12 mouse cellular contexts compared by ENCODE assay signal in the genomic region with DNA sequence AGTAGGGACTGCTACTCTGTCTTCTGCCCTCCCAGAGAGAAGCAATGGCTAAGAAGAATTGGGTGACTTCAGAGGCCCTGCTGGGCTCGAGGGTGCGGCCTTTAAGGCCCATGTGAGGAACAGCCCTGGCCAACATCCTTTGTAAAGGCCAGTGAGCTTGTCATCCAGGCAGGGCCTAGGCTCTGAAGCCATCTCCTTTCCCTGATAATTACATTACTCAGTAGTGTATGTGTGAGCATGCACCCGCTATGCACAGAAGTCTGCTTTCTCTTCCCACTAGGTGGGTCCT. TPM values are rescaled to one million over a fixed set of nuclear protein-coding genes. Genes with fewer than 3 reads are reported as not detected.
DNase-seq lines count a peak whose midpoint lies in the region; ATAC-seq and TF ChIP-seq lines count a peak whose summit lies in the region.
"Had no signal": no experiment of that assay in that cellular context is flagged by ENCODE, and none has a peak within 500 bp of the region (broad histone marks: within the 10 kb centered on the region; RNA-seq: fewer than 3 reads in every experiment).

No protein-coding gene starts in this region.

- TF ChIP-seq POLR2A in heart, adult 2 months (IDR thresholded peaks at IDR 0.05; ENCODE audit: insufficient read depth, low read depth, low read length), result no peak
- no peak for TF ChIP-seq POLR2A in testis, adult 2 months (IDR thresholded peaks at IDR 0.05; ENCODE audit: control insufficient read depth, low read depth, low read length)

- no peak overlapping the region for H3K4me3 ChIP-seq in heart, adult 2 months
- H3K4me3 ChIP-seq in testis, adult 2 months (ENCODE audit: control insufficient read depth, low read depth, low read length), result peak overlapping the region; percentile 68
- no peak overlapping the region for H3K4me3 ChIP-seq in midbrain, embryonic 13.5 days (replicated peaks)

- H3K9ac ChIP-seq in heart, adult 2 months (ENCODE audit: low read depth, low read length), result no peak overlapping the region
- H3K9ac ChIP-seq in midbrain, embryonic 13.5 days (replicated peaks), result no peak overlapping the region; the same call in 1 of the 2 replicates

- ATAC-seq in midbrain, embryonic 13.5 days, result peak; percentile 1; the same call in 1 of the 2 replicates
- ATAC-seq in megakaryocyte-erythroid progenitor cell, adult 5-6 weeks (replicated peaks; ENCODE audit: low FRiP score, low TSS enrichment, poor library complexity, severe bottlenecking), result no peak

- DNase-seq in heart, adult 2 months, result no peak
- DNase-seq in heart, adult 11 months, result no peak
- DNase-seq in testis, postnatal 10 days (ENCODE audit: low spot score), result no peak
- DNase-seq in thymus, postnatal 10 days (ENCODE audit: low spot score in 2 of 2), result no peak
- DNase-seq in left cerebral cortex, postnatal 25 days (ENCODE audit: low spot score in 2 of 2), result no peak

- TF ChIP-seq CTCF in heart, adult 2 months (IDR thresholded peaks at IDR 0.05), result no peak
- TF ChIP-seq CTCF in testis, adult 2 months (IDR thresholded peaks at IDR 0.05; ENCODE audit: control insufficient read depth, insufficient read depth, insufficient replicate concordance, low read depth, low read length), result no peak

- no peaks in the 10 kb centered on the region for H3K79me2 ChIP-seq in heart, adult 2 months (replicated peaks; ENCODE audit: control insufficient read depth, insufficient read depth, low read length)

- H3K27ac ChIP-seq in heart, adult 2 months, result peak overlapping the region; percentile 47
- peak overlapping the region; percentile 72; the same call in 1 of the 2 replicates for H3K27ac ChIP-seq in testis, adult 2 months (ENCODE audit: control insufficient read depth, insufficient read depth, low read depth, low read length)
- peak overlapping the region; percentile 92 for H3K27ac ChIP-seq in midbrain, embryonic 13.5 days

- no peaks in the 10 kb centered on the region for H3K27me3 ChIP-seq in heart, adult 2 months (ENCODE audit: control insufficient read depth, insufficient read depth, low read length)
- no peaks in the 10 kb centered on the region for H3K27me3 ChIP-seq in testis, adult 2 months (ENCODE audit: control insufficient read depth, insufficient read depth, low read length)
- H3K27me3 ChIP-seq in midbrain, embryonic 13.5 days, result peaks cover 51% of the 10 kb centered on the region

- H3K9me3 ChIP-seq in midbrain, embryonic 13.5 days, result no peaks in the 10 kb centered on the region

- TF ChIP-seq EP300 in heart, adult 2 months (IDR thresholded peaks at IDR 0.05; ENCODE audit: insufficient read depth, low read depth, low read length), result no peak

- intact Hi-C loops in heart, adult 2 months (cut with DNase I), result loop anchor here (2.0 kb wide), 1 partner anchor 16 kb away; the partner anchor contains the start of gene Rfx2
- intact Hi-C loops in left cerebral cortex, postnatal 25 days (cut with DNase I), result no loop called here

- H3K4me1 ChIP-seq in heart, adult 2 months (ENCODE audit: control insufficient read depth, insufficient read depth, low read length), result peaks cover 16% of the 10 kb centered on the region
- H3K4me1 ChIP-seq in testis, adult 2 months (ENCODE audit: control insufficient read depth, insufficient read depth, low read length), result peaks cover 32% of the 10 kb centered on the region
- H3K4me1 ChIP-seq in midbrain, embryonic 13.5 days (replicated peaks), result peaks cover 59% of the 10 kb centered on the region

- 57% methylated on average over 3 of the region's 3 CpGs for WGBS in heart, adult 2 months
- 37% methylated on average over 3 of the region's 3 CpGs for WGBS in midbrain, embryonic 13.5 days

- peak overlapping the region; percentile 36 for H3K4me2 ChIP-seq in midbrain, embryonic 13.5 days (replicated peaks)

- no peaks in the 10 kb centered on the region for H3K36me3 ChIP-seq in heart, adult 2 months (ENCODE audit: control insufficient read depth, insufficient read depth, low read length)
- peaks cover 1% of the 10 kb centered on the region; the same call in 1 of the 2 replicates for H3K36me3 ChIP-seq in testis, adult 2 months (ENCODE audit: control insufficient read depth, insufficient read depth, low read length)
- H3K36me3 ChIP-seq in midbrain, embryonic 13.5 days, result no peaks in the 10 kb centered on the region

RNA-seq across cellular contexts. Expression of gene Rfx2, which starts 15.8 kb away (rescaled TPM):
- total RNA-seq in heart, adult 2 months (2021), result 1 to 10 TPM; 2.8 to 3.0 TPM
- polyA plus RNA-seq in heart, adult 2 months (2012; rRNA removed), result 5.1 and 6.0 TPM in 2 replicates
- polyA plus RNA-seq in testis, adult 2 months (2012; rRNA removed), result 312 and 332 TPM in 2 replicates
- polyA plus RNA-seq in midbrain, embryonic 13.5 days (2015; fragmentation: Nextera tagmentation; extraction: Ambion mirVana), result 4.0 and 6.3 TPM in 2 replicates
- total RNA-seq in megakaryocyte-erythroid progenitor cell, adult 5-6 weeks (2014; fragmentation: Nextera tagmentation), result 23.0 and 29.3 TPM in 2 replicates
- total RNA-seq in megakaryocyte-erythroid progenitor cell, adult 5-6 weeks (2017), result 4.7 and 10.5 TPM in 2 replicates
- 1 to 10 TPM; 2.1 to 3.9 TPM for total RNA-seq in left cerebral cortex, postnatal 25 days (2021)

RNA-seq across cellular contexts. Expression of gene Prr22, which starts 45.0 kb away (rescaled TPM):
- under 1 TPM; 0.11 to 0.29 TPM for total RNA-seq in heart, adult 2 months (2021)
- polyA plus RNA-seq in heart, adult 2 months (2012; rRNA removed), result 1.2 and 2.0 TPM in 2 replicates
- 158 and 194 TPM in 2 replicates for polyA plus RNA-seq in testis, adult 2 months (2012; rRNA removed)
- 1.7 and 1.9 TPM in 2 replicates for polyA plus RNA-seq in midbrain, embryonic 13.5 days (2015; fragmentation: Nextera tagmentation; extraction: Ambion mirVana)
- total RNA-seq in megakaryocyte-erythroid progenitor cell, adult 5-6 weeks (2014; fragmentation: Nextera tagmentation), result 5.4 and 6.6 TPM in 2 replicates
- total RNA-seq in megakaryocyte-erythroid progenitor cell, adult 5-6 weeks (2017), result 1.3 and 2.3 TPM in 2 replicates
- total RNA-seq in left cerebral cortex, postnatal 25 days (2021), result 1 to 10 TPM; 1.1 to 1.2 TPM

RNA-seq across cellular contexts. Expression of gene Dus3l, which starts 50.4 kb away (rescaled TPM):
- 10 to 100 TPM; 17.7 to 19.4 TPM for total RNA-seq in heart, adult 2 months (2021)
- polyA plus RNA-seq in heart, adult 2 months (2012; rRNA removed), result 36.2 and 38.7 TPM in 2 replicates
- 29.7 and 31.3 TPM in 2 replicates for polyA plus RNA-seq in testis, adult 2 months (2012; rRNA removed)
- polyA plus RNA-seq in midbrain, embryonic 13.5 days (2015; fragmentation: Nextera tagmentation; extraction: Ambion mirVana), result 63.7 TPM in 2 replicates
- total RNA-seq in megakaryocyte-erythroid progenitor cell, adult 5-6 weeks (2014; fragmentation: Nextera tagmentation), result 21.6 and 28.6 TPM in 2 replicates
- 13.9 and 17.9 TPM in 2 replicates for total RNA-seq in megakaryocyte-erythroid progenitor cell, adult 5-6 weeks (2017)
- total RNA-seq in left cerebral cortex, postnatal 25 days (2021), result 10 to 100 TPM; 64.1 to 64.6 TPM

RNA-seq across cellular contexts. Expression of gene Nrtn, which starts 57.7 kb away (rescaled TPM):
- total RNA-seq in heart, adult 2 months (2021), result 10 to 100 TPM; 24.4 to 26.8 TPM
- 26.2 and 49.3 TPM in 2 replicates for polyA plus RNA-seq in heart, adult 2 months (2012; rRNA removed)
- 7.8 and 9.2 TPM in 2 replicates for polyA plus RNA-seq in testis, adult 2 months (2012; rRNA removed)
- polyA plus RNA-seq in midbrain, embryonic 13.5 days (2015; fragmentation: Nextera tagmentation; extraction: Ambion mirVana), result 2.9 and 4.0 TPM in 2 replicates
- total RNA-seq in megakaryocyte-erythroid progenitor cell, adult 5-6 weeks (2014; fragmentation: Nextera tagmentation), result not detected in 2 replicates
- not detected in 2 replicates for total RNA-seq in megakaryocyte-erythroid progenitor cell, adult 5-6 weeks (2017)
- total RNA-seq in left cerebral cortex, postnatal 25 days (2021), result 1 to 10 TPM; 3.8 to 4.1 TPM

RNA-seq across cellular contexts. Expression of gene Acsbg2, which starts 59.2 kb away (rescaled TPM):
- not detected for total RNA-seq in heart, adult 2 months (2021)
- polyA plus RNA-seq in heart, adult 2 months (2012; rRNA removed), result 0.04 and 0.09 TPM in 2 replicates
- 166 TPM in 2 replicates for polyA plus RNA-seq in testis, adult 2 months (2012; rRNA removed)
- polyA plus RNA-seq in midbrain, embryonic 13.5 days (2015; fragmentation: Nextera tagmentation; extraction: Ambion mirVana), result not detected in 2 replicates
- not detected in 2 replicates for total RNA-seq in megakaryocyte-erythroid progenitor cell, adult 5-6 weeks (2014; fragmentation: Nextera tagmentation)
- total RNA-seq in megakaryocyte-erythroid progenitor cell, adult 5-6 weeks (2017), result not detected in 2 replicates
- total RNA-seq in left cerebral cortex, postnatal 25 days (2021), result not detected
- total RNA-seq: liver, adult 2 months; MEL had no signal
- polyA plus RNA-seq: embryonic facial prominence, embryonic 11.5 days; liver, adult 2 months; spleen, adult 2 months had no signal
